In the genomic region with DNA sequence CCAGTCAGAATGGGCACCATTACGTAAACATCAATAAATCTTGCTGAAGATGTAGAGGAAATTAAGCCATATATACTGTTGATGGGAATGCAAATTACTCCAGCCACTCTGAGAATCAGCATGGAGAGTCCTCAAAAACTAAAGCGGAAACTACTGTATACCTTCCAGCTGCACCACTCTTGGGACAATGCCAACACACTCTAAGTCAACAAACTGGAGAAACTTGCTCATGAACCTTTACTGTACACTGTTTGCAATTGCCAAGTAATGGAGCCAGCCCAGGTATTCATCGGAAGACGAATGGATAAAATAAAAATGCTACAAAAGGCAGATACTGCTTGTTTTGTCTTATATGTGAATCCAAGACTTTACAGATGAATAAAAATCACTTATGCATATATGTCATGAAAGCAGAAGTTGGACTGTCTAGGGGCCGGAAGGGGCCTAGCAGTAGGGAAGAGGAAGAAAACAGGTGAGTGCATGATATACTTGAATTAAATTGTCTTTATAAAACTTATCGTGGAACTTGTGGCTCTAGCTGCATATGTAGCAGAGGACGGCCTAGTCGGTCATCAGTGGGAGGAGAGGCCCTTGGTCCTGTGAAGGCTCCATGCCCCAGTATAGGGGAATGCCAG, we compare ENCODE assay signal across 22 mouse cellular contexts. TPM values are rescaled to one million over a fixed set of nuclear protein-coding genes. Genes with fewer than 3 reads are reported as not detected.
DNase-seq lines count a peak whose midpoint lies in the region; ATAC-seq and TF ChIP-seq lines count a peak whose summit lies in the region.
"Had no signal": no experiment of that assay in that cellular context is flagged by ENCODE, and none has a peak within 500 bp of the region (broad histone marks: within the 10 kb centered on the region; RNA-seq: fewer than 3 reads in every experiment).

No protein-coding gene starts in this region.

- TF ChIP-seq CTCF in kidney, adult 2 months (conservative IDR thresholded peaks at IDR 0.05; ENCODE audit: insufficient read depth, insufficient read length, low read depth, low read length) = no peak

- H3K4me1 ChIP-seq in kidney, adult 2 months (ENCODE audit: control insufficient read depth, insufficient read depth, low read length) = peaks cover 16% of the 10 kb centered on the region
- H3K4me1 ChIP-seq in midbrain, embryonic 13.5 days (replicated peaks) = no peaks in the 10 kb centered on the region
- no peaks in the 10 kb centered on the region for H3K4me1 ChIP-seq in forebrain, embryonic 15.5 days
- H3K4me1 ChIP-seq: embryonic facial prominence, embryonic 15.5 days; forebrain, embryonic 10.5 days; hindbrain, embryonic 13.5 days; limb, embryonic 13.5 days had no signal

- H3K27ac ChIP-seq in kidney, adult 2 months (ENCODE audit: insufficient read depth, low read depth, low read length) = peak overlapping the region; percentile 60
- H3K27ac ChIP-seq in midbrain, embryonic 13.5 days = no peak overlapping the region
- no peak overlapping the region for H3K27ac ChIP-seq in forebrain, embryonic 15.5 days (replicated peaks)
- H3K27ac ChIP-seq: embryonic facial prominence, embryonic 15.5 days; forebrain, embryonic 10.5 days; hindbrain, embryonic 13.5 days; kidney, postnatal 0 days; limb, embryonic 13.5 days had no signal

- H3K4me3 ChIP-seq in kidney, adult 2 months (ENCODE audit: insufficient read depth, low read depth, low read length) = no peak overlapping the region
- H3K4me3 ChIP-seq in midbrain, embryonic 13.5 days (replicated peaks) = no peak overlapping the region
- no peak overlapping the region for H3K4me3 ChIP-seq in forebrain, embryonic 15.5 days
- H3K4me3 ChIP-seq: embryonic facial prominence, embryonic 15.5 days; forebrain, embryonic 10.5 days; hindbrain, embryonic 13.5 days; limb, embryonic 13.5 days; myocyte had no signal

- no peak overlapping the region for H3K9ac ChIP-seq in midbrain, embryonic 13.5 days (replicated peaks)
- H3K9ac ChIP-seq in forebrain, embryonic 15.5 days (replicated peaks) = no peak overlapping the region
- H3K9ac ChIP-seq: embryonic facial prominence, embryonic 15.5 days; hindbrain, embryonic 13.5 days; limb, embryonic 13.5 days had no signal

- H3K4me2 ChIP-seq in midbrain, embryonic 13.5 days (replicated peaks) = no peak overlapping the region
- no peak overlapping the region for H3K4me2 ChIP-seq in forebrain, embryonic 15.5 days (replicated peaks)
- H3K4me2 ChIP-seq: embryonic facial prominence, embryonic 15.5 days; hindbrain, embryonic 13.5 days; limb, embryonic 13.5 days had no signal

- no peak for TF ChIP-seq POLR2A in kidney, adult 2 months (IDR thresholded peaks at IDR 0.05; ENCODE audit: low read depth, low read length)

- H3K9me3 ChIP-seq in midbrain, embryonic 13.5 days = no peaks in the 10 kb centered on the region
- H3K9me3 ChIP-seq in forebrain, embryonic 15.5 days = no peaks in the 10 kb centered on the region
- H3K9me3 ChIP-seq: embryonic facial prominence, embryonic 15.5 days; forebrain, embryonic 10.5 days; hindbrain, embryonic 13.5 days; limb, embryonic 13.5 days had no signal

- H3K36me3 ChIP-seq in kidney, adult 2 months (ENCODE audit: control insufficient read depth, insufficient read depth, low read length) = no peaks in the 10 kb centered on the region
- H3K36me3 ChIP-seq in midbrain, embryonic 13.5 days = no peaks in the 10 kb centered on the region
- H3K36me3 ChIP-seq in forebrain, embryonic 15.5 days = no peaks in the 10 kb centered on the region
- H3K36me3 ChIP-seq: embryonic facial prominence, embryonic 15.5 days; forebrain, embryonic 10.5 days; hindbrain, embryonic 13.5 days; limb, embryonic 13.5 days had no signal

- ATAC-seq in midbrain, embryonic 13.5 days = no peak
- no peak for ATAC-seq in forebrain, embryonic 15.5 days (replicated peaks)

- 78% methylated on average over 8 of the region's 8 CpGs for WGBS in kidney, adult 2 months
- WGBS in large intestine, adult 2 months = 32% methylated on average over 8 of the region's 8 CpGs
- 91% methylated on average over 8 of the region's 8 CpGs for WGBS in midbrain, embryonic 13.5 days
- WGBS in forebrain, embryonic 15.5 days = 95% methylated on average over 8 of the region's 8 CpGs

- DNase-seq in kidney, adult 2 months = no peak
- no peak for DNase-seq in kidney, postnatal 4 days
- DNase-seq in B cell, adult 2 months = peak; percentile 24 to 26
- DNase-seq in large intestine, adult 2 months (ENCODE audit: low read depth, low spot score) = peak; percentile 75
- peak; percentile 61 for DNase-seq in lung, postnatal 36 days
- no peak for DNase-seq in cerebellum, postnatal 25 days
- DNase-seq: adrenal gland, adult 8-10 months; cerebellum, adult 2 months; gastrocnemius, postnatal 14 days; heart, postnatal 10 days; midbrain, embryonic 14.5 days; right cerebral cortex, adult 18-20 months; thymus, postnatal 4 days had no signal

- H3K27me3 ChIP-seq in kidney, adult 2 months (replicated peaks; ENCODE audit: control insufficient read depth, insufficient read depth, low read length) = no peaks in the 10 kb centered on the region
- no peaks in the 10 kb centered on the region for H3K27me3 ChIP-seq in midbrain, embryonic 13.5 days
- H3K27me3 ChIP-seq in forebrain, embryonic 15.5 days = no peaks in the 10 kb centered on the region
- H3K27me3 ChIP-seq: CH12.LX; embryonic facial prominence, embryonic 15.5 days; hindbrain, embryonic 13.5 days; limb, embryonic 13.5 days had no signal

RNA-seq across cellular contexts. Expression of a gene that starts 50.6 kb away (rescaled TPM):
- polyA plus RNA-seq in kidney, adult 2 months (2012; rRNA removed) = 59.6 and 61.4 TPM in 2 replicates
- polyA plus RNA-seq in large intestine, adult 2 months (2012; rRNA removed) = 0.68 and 2.3 TPM in 2 replicates
- 2.1 and 2.3 TPM in 2 replicates for polyA plus RNA-seq in midbrain, embryonic 13.5 days (2015; fragmentation: Nextera tagmentation; extraction: Ambion mirVana)
- polyA plus RNA-seq in forebrain, embryonic 15.5 days (2015; fragmentation: Nextera tagmentation; extraction: Ambion mirVana) = 2.2 and 2.6 TPM in 2 replicates

RNA-seq across cellular contexts. Expression of a gene that starts 55.8 kb away (rescaled TPM):
- polyA plus RNA-seq in kidney, adult 2 months (2012; rRNA removed) = 3.6 and 5.6 TPM in 2 replicates
- polyA plus RNA-seq in large intestine, adult 2 months (2012; rRNA removed) = 13.4 and 19.4 TPM in 2 replicates
- polyA plus RNA-seq in midbrain, embryonic 13.5 days (2015; fragmentation: Nextera tagmentation; extraction: Ambion mirVana) = 0.09 and 0.17 TPM in 2 replicates
- polyA plus RNA-seq in forebrain, embryonic 15.5 days (2015; fragmentation: Nextera tagmentation; extraction: Ambion mirVana) = 0.13 and 0.18 TPM in 2 replicates
- polyA plus RNA-seq: forebrain, embryonic 10.5 days had no signal

RNA-seq across cellular contexts. Expression of a gene that starts 55.9 kb away (rescaled TPM):
- 0.35 and 0.42 TPM in 2 replicates for polyA plus RNA-seq in kidney, adult 2 months (2012; rRNA removed)
- 8.8 and 11.3 TPM in 2 replicates for polyA plus RNA-seq in large intestine, adult 2 months (2012; rRNA removed)
- 0.12 and 0.18 TPM in 2 replicates for polyA plus RNA-seq in midbrain, embryonic 13.5 days (2015; fragmentation: Nextera tagmentation; extraction: Ambion mirVana)
- polyA plus RNA-seq in forebrain, embryonic 15.5 days (2015; fragmentation: Nextera tagmentation; extraction: Ambion mirVana) = 0.11 and 0.20 TPM in 2 replicates
- polyA plus RNA-seq: forebrain, embryonic 10.5 days had no signal

Comparison
In these comparisons a context has a peak if more than half of its experiments do, and no peak if none do; other contexts are left out.
1. DNase-seq: peak in B cell, adult 2 months (2 of 2), large intestine, adult 2 months (single experiment) and lung, postnatal 36 days (single experiment); none in kidney, adult 2 months (single experiment), kidney, postnatal 4 days (0 of 2) and cerebellum, postnatal 25 days (0 of 2).
2. RNA of a gene that starts 50.6 kb away (polyA plus RNA-seq): 59.6 to 61.4 TPM in kidney, adult 2 months; 2.2 to 2.6 TPM in forebrain, embryonic 15.5 days, 2.1 to 2.3 TPM in midbrain, embryonic 13.5 days and 0.68 to 2.3 TPM in large intestine, adult 2 months; every median in the first group is over 10 times any median in the second.